Mouse (Mus musculus): ENCODE measurements around the gene Yju2. TPM values are rescaled to one million over a fixed set of nuclear protein-coding genes. Genes with fewer than 3 reads are reported as not detected.

Gene Yju2
- total RNA-seq, 2 experiments from 2014 or later = 1.7 to 3.8 TPM

DNA sequence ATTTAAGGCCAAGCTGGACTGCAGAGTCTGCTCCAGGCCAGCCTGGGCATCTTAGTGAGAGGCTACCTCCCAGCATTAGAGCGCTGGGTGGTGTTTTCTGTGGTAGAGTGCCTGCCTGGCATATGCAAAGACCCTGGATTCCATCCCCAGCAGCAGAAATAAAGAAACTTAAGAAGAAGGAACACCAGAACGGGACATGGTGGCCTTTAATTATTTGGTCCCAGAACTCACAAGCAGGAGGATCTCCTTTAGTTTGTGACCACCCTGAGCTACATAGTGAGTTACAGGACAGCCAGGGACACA, 364 bp upstream of the Yju2 start:
- ATAC-seq (replicated peaks; ENCODE audit: low FRiP score, poor library complexity, severe bottlenecking) = no peak

DNA sequence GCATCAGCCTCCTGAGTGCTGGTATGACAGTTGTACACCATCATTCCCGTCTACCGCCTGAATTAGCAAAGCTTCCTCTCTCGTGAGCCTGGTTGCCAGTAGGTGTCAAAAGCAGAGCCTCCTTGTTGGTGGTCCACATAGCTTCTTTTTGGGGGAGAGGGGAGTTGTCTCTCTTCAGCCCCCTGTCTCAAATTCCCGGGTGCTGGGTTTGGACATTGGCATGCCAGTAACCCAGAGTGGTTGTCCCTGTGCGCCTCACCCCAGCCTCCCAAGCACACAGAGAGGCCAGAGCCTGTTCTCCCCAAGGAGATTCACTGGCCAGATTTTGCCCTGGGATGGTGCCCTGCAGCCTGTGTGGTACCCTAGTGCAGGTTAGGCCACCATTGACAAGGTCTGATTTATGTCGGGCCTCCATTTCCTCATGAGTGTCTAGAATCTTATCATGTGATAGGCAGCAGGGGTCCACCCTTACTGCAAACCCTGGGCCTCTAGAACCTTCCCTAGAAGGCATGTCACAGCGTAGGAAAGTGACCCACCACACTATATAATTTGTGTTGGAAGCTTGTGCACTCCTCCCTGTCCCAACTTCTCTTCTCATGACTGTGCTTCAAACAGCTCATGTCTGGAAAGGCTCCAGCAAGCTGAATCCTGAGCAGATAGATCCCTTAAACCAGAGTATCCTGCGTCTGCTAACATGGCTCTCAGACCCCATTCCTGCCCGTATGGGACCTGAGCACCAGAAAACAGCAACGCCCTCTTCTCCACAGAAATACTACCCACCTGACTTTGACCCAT, 1.2 kb downstream of the Yju2 start:
- 0 out of 2 replicates have a peak, but pooled peaks have one; percentile 2 for ATAC-seq (replicated peaks; ENCODE audit: low FRiP score, poor library complexity, severe bottlenecking)

DNA sequence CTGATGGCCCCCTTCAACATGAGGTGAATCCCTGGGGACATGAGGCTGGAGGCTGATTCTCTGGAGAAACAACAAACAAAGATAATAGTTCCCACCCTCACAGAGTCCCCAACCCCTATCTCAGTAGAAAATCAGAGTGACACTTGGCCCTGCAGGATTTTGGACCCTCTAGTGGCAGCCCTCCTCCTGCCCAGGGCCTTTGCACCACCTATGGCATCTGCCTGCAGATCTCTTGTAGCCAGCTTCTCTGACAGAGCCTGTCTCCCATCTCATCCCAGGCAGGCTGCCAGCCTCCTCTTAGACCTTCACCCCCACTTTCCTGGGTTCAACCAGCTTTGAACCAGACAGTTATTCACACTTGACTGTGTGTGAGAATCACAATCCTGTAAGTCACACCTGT, 1.9 kb downstream of the Yju2 start:
- ATAC-seq (replicated peaks; ENCODE audit: low FRiP score, poor library complexity, severe bottlenecking) = no peak

DNA sequence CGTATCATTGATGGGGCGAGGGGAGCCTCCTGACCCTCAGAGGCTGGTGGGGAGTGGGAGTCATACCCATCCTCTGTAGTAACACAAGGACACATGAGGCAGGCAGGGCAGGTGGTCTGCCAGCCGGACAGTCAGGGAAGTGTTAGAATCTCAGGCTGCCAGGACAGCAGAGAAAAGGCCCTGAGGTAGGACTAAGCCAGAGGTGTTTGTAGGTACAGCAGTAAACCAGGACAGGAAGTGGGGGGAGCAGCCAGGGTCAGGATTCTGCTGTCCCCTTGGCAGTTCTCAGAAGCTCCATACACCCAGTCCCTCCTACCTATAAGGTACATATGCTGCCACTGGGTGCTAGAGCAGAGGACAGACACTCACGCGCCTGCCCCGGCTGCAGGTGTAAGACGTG, 2.7 kb downstream of the Yju2 start:
- ATAC-seq (replicated peaks; ENCODE audit: low FRiP score, poor library complexity, severe bottlenecking) = no peak

DNA sequence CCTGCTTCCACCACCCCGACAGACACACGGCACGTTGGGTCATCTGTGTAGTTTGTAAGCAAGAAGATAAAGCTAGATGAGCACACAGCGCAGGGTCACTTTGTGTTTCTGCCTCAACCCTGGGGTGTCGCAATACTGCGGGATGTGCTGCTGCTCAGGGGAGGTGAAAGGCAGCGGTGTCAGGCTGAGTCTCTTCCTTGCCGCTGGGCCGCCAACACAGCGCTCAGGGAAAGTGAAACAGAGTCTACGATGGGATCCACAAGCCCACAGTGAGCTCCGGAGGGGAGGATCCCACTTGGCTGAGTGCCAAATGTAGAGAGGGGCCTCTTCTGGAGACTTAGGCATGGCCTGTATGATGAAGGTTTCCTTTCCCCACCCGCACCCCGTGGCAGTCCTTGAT, 4.3 kb downstream of the Yju2 start:
- no peak for ATAC-seq (replicated peaks; ENCODE audit: low FRiP score, poor library complexity, severe bottlenecking)

GRCm38 (mm10) chr17:55964496-55964895, 5.6 kb downstream of the Yju2 start:
- no peak for ATAC-seq (replicated peaks; ENCODE audit: low FRiP score, poor library complexity, severe bottlenecking)

GRCm38 (mm10) chr17:55964996-55965395, 6.1 kb downstream of the Yju2 start:
- no peak for ATAC-seq (replicated peaks; ENCODE audit: low FRiP score, poor library complexity, severe bottlenecking)

DNA sequence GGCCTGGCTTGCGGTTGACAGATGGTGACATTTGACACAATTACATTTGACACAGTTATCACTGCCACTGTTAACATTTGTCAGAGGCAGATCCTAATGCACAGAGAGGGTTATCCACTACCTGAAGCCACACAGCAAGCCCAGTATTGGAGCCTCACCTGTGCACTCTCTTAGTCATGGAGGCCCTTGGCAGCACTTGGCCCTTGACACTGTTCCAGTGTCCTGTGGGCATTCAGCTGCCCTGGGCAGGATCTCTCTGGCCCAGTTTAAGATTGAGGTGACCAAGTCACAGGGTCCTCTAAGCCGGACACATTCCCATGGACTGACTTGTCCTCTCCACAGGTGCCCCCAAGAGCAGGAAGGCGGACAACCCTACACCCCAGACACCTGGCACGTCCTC, 8.3 kb downstream of the Yju2 start:
- no peak for ATAC-seq (replicated peaks; ENCODE audit: low FRiP score, poor library complexity, severe bottlenecking)

DNA sequence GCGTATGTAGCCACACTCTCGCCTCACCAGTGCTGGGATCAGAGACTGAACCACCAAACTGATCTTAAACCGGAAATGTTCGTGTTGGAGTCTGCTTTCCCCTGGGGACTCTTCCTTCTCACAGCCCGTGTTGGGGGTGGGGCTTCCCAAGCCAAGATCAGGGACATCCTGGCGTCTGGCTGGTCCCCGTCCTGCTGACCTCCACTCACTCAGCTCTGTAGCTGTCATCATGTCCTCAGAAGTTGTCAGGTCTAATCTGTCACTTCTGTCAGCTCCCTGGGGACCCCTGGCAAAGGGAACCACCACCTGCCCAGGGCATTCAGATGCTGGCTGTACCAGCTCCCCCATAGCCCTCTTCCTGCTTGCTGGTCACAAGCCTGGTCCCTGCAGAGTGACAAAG, 9.3 kb downstream of the Yju2 start:
- no peak for ATAC-seq (replicated peaks; ENCODE audit: low FRiP score, poor library complexity, severe bottlenecking)

GRCm38 (mm10) chr17:55969560-55969959, 10.7 kb downstream of the Yju2 start:
- no peak for ATAC-seq (replicated peaks; ENCODE audit: low FRiP score, poor library complexity, severe bottlenecking)

DNA sequence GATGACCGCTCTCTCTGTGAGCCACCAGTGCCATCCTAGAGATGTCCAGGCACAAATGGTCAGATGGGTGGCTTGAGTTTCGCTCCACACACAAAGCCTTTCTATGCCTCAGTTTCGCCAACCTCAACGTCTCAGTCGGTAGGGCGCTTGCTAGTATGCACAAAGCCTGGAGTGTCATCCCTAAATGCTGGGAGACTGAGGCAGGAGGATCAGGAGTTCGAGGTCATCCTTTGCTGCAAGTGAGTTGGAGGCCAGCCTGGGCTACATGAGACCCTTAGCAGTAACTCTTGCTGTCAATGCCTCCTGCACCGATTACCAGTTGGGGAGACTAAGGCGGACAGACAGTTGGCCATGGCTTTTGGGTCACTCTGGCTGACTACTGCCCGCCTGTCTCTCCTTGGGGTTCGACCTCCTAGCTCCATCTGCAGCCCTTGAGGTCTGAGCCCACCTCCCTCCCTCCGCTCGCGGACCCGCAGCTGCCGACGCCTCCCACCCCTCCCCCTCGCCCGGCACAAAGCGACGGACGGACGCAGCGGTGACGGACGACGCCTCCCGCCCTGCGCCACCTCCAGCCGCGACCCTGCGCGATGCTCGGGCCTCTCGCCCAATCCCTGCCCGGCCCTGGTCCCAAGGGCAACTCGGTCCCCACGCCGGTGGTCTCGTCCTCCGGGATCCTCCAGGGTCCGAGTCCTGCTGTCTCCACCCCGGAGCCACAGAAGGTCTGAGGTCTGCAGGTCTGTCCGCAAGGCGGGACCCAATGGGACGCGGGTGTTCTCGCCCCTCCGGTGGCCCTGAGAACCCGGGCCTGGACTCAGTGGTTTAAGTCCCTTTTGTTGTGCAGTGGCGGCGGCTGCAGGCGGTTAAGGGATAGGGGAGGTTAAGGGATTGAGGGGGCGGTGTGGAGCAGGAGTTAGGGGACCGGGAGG, 11.3 kb downstream of the Yju2 start, which contains the start of gene Shd:
TSS of gene Shd (plus strand) at position 502 of the 926 bp plus-strand sequence.
- ATAC-seq (replicated peaks; ENCODE audit: low FRiP score, poor library complexity, severe bottlenecking) = no peak

- ATAC-seq (replicated peaks; ENCODE audit: low FRiP score, poor library complexity, severe bottlenecking) = no peak
Observed at GRCm38 (mm10) chr17:55971453-55971852, 12.6 kb downstream of the Yju2 start.

GRCm38 (mm10) chr17:55976255-55976862, 17.5 kb downstream of the Yju2 start:
- ATAC-seq (replicated peaks; ENCODE audit: low FRiP score, poor library complexity, severe bottlenecking) = no peak

GRCm38 (mm10) chr17:55977301-55977700, 18.4 kb downstream of the Yju2 start:
- ATAC-seq (replicated peaks; ENCODE audit: low FRiP score, poor library complexity, severe bottlenecking) = no peak

DNA sequence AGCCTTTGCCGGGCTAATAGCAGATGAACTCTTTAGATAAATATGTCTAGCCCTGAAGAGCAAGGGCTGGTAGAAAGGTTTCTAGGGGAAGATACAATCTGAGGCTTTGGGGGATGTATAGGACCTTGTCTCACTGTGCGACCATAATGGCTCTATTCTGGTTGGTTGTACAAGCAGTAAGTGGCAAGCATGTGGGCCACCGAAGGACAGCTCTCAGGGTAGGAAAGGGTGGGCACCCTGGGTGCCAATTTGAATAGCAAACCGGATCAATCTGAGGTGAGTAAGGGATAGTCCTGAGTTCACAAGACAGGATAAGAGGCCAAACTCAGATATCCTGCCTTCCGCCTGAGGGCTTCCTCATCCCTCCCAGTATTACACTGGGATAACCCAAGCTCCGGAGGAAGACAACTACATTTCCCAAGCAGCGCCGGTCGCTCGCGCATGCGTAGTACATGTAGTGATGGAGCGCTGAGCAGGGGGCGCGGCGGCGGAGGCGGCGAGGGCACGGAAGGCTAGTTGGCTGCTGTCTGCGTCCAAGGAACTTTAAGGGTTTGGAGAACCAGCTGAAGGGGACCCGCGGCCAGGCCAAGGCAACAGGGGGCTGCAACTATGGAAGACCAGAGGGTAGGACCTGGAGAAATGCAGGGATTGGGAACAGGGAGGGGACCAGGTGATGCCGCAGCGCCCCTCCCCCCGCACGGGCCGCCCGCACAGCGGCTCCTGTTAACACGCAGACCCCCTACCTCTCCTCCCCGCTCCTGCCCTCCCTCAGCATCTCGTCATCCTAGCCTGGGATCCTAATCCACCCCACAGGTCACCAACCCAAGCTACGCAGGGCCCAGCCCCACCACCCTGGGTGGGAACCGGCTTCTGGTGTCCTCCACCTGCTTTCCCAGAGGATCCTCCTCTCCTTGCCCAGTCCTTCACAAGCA, 27.4 kb downstream of the Yju2 start, which contains the start of gene Fsd1:
TSS of gene Fsd1 (plus strand) at position 480 of the 932 bp plus-strand sequence.
- ATAC-seq (replicated peaks; ENCODE audit: low FRiP score, poor library complexity, severe bottlenecking) = no peak

- no peak for ATAC-seq (replicated peaks; ENCODE audit: low FRiP score, poor library complexity, severe bottlenecking)
Observed at GRCm38 (mm10) chr17:55990278-55990898, 31.5 kb downstream of the Yju2 start.

DNA sequence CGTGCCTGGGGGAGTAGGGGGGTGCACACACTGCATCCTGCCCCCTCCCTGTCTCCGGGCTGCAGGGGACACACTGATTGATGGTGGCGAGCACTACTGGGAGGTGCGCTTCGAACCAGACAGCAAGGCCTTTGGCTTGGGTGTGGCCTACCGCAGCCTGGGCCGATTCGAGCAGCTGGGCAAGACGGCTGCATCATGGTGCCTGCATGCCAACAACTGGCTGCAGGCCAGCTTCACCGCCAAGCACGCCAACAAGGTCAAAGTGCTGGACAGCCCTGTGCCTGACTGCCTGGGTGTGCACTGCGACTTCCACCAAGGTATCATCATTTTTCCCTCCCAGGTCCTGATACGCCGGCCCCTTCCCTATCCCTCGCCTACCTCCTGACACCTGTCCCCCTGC, 37.1 kb downstream of the Yju2 start:
- ATAC-seq (replicated peaks; ENCODE audit: low FRiP score, poor library complexity, severe bottlenecking) = no peak

- no peak for ATAC-seq (replicated peaks; ENCODE audit: low FRiP score, poor library complexity, severe bottlenecking)
Observed at GRCm38 (mm10) chr17:55999794-56000499, 41.0 kb downstream of the Yju2 start.
